Mouse (Mus musculus) ES-CJ7 (cell line): ENCODE measurements at regions not wholly inside any gene's neighbourhood (a gene's known extent, or its start where the extent isn't known, plus 50 kb on each side); places are given as distances from the start of the nearest gene placed in this dataset.

ENCODE experiments used
- DNase-seq: peaks from one replicate; pipeline ENCODE4 v3.0.0; 2011; ENCODE audit warnings: low read depth, low spot score

DNA sequence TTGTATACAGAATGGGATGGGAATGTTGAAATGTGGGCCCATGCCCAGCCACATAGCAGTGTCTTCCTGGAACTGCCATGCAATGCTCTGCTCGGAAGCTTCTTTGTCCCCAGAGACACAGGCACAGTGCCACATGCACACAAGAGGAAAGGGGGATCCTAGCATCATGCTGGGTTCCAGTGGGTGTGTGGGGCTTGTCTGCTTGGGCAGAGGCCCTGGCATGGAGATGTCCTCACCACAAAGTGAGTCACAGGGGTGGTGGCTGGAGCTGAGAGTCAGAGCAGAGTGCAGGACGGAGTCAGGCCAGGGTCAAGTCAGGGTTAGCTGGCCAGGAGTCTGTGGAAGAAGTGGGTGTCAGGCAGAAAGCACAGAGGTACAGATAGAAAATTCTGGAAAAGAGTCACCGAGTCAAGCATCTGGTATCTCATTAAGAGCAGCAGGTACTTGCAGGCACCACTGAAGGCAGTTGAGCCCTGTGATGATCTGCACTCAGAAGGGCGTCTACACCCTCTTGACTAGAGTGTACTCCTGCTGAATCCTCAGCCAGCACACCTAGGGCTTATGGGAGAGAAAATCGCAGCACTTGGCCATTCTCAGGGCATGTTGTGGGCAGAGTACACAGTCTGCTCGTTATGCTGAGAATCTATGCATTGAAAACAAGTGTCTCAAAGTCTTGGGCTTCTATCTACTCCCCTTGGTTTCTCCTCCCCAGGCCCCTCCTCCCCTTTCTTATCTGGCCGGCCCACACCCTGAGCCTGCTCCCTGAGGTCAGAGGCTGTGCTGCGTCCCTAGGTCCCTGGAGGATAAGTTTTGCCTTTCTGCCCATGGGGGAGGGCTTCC is 85.3 kb downstream of the Ackr3 start:
- no peak for DNase-seq

DNA sequence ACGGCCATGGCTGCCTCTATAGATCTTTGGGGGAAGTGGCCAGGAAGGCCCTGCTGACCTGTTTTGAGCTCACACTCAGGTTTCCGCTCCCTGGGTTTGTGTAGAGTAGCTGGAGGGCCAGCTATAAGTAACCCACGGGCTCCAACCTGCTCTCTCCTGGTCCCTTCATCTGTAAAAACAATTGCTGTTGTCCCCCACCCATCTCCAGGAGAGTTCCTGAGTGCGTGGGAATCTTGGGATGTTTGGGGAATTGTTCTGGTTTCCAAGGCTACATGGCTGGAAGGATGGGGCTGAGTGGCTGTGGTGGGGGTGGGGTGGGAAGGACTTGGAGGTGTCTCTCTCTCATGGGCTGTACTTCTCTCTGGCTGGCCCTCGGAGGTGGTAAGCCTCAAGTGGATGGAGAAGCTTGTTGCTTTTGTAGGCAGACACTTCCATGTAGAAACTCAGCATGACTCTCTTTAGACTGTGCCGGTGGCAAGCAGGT is 86.0 kb downstream of the Ackr3 start:
- no peak for DNase-seq

DNA sequence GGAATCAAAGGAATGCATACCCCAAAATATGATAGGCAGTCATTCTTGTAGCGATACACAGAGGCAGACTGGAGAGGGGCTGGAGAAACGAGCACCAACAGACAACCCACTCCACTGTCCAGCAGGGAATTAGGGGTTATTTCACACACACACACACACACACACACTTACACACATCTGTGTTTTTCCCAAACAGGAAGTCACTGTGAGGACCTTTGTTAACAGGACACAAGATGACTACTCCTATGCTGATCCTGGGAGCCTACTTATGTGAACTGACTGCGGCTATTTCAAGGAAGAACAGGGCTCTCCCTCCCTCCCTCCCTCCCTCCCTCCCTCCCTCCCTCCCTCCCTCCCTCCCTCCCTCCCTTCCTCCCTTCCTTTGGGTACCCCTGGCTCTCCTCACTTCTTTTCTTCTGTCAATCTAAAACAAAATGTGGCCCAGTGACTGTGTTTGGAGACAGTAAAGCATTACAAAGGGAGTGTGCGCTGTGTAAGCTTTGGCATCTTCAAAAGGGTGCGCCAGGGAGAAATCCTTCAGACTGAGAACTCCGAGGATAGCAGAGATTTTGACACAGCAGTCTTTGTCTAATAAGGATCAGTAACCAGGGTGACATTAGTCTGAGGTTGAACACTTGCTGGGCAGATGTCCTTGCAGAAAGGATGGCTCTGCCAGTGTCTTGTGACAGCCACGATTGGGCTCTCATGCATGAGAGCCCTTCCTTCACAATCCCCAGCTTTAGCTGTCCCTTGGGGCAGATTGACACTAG is 86.8 kb downstream of the Ackr3 start:
- no peak for DNase-seq

DNA sequence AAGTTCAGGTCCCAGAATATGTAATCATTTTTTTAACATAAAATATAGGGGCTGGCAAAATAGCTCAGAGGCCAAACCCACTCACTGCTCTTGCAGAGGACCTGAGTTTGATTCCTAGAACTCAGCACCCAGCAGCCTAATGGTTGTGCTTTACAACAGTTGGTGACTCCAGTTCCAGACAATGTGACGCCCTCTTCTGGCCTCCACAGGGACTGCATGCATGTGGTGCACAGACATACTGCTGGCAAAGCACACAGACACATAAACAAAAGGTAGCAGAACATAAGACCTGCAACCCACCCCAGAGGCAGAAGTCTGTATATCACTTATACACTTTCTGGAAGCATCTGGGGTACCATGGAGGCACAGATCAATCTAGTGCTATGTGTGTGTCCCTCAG is 87.5 kb downstream of the Ackr3 start:
- DNase-seq = no peak

DNA sequence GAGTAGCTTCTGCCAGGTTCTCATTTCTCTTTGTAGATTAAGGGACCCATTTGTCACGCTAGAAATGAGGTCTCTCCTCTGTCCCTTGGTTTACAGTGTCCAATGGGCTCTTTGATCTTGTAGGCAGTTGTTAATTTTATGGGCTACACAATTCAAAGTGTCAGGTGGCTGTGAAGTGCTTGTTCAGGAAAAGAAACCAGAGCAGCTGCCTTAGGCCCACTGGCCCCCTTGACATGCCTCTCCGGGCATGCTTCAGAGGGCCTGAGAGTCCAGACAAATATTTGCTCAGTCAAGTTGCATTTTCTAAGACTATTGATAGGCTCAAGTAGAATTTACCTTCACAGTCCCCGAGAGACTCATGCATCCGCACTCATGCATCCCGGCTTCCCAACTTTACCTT is 94.0 kb downstream of the Ackr3 start:
- no peak for DNase-seq

DNA sequence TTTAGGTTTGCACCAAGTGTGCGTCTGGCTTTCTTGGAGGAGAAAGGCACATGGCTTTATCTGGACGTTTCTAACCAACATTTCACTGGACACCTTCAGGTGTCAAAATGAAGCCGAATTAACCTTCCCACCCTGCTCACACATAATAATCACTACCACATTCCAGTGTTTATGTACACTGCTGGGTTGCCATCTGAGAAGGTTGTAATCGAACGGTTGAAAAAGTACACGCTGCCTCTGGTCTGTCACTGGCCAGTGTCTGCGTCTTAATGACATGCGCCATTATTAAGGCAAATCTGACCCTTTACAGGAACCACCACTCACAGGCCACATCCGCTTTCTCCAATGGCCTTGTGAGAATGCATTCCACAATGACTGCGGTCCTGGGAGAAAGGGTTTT is 96.4 kb downstream of the Ackr3 start:
- no peak for DNase-seq

DNA sequence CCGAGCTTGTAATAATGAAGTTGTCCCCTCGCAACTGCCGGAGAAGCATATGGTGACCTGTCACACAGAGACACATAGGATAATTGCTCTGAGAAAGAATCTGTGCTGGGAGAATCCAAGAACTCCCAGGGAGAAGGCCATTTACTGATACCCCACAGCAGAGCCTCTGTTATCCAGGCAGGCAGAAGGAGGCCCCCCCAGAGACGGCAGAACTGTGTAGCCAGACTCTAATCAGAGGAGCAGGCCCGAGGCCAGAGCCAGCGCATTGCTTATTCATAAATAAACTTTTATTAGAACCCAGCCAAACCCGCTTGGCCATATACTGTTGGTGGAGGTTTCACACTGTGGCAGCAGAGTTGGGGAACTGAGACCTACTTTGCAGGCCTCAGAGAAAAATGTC is 100.6 kb downstream of the Ackr3 start:
- DNase-seq = no peak

DNA sequence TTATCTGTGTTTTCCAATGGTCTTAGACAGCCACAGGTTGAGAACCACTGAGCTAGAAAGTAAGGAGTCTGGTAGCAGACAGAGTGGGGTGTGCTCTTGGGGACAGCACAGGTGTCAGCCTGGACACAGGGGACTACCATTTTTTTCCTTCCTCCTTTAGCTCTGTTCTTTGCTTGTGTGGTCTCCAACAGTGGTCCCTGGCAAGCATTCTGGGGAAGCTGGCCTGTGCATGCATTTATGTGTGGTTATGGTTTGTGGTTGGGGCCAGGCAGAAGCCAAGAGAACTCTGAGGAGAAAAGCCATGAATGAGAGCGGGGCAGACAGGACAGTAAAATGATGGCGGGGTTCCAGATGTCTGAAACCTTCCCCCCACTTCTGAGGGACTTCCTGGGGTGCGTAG is 107.2 kb downstream of the Ackr3 start:
- no peak for DNase-seq

DNA sequence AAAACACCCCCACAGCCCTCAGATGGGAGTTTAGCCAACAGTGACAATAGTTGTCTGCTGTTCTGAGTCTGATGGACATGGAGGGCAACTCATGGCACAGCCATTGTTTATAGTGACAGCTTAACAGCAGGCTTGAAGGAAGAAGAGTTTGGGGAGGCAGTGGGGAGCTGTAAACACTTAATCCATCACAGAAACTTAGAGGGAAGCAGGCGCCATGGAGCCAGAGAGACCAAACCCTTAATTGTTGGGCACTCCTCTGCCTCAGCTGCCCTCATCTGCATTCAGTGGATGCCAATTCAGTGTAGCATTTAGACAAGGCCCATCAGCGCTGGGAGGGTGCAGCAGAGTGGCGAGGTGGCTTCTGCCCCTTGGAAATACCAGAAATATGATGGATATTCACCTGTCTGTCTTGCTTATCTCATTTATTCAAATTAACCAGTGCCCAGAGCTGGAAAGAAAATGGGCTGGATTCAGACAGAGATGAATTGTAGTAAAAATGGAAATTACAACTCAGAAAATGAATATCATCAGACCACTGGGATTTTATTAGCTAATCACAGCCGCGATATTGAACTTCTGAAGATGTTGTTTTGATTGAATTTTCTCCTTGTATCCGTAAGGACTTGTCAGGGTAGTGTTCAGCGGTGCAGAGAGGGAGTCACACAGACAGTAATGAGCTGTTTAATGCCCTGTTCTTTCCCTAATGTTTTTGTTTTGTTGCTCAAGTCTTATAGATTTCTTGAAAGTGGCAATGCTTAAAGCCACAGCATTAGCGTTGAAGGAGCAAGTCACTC is 108.1 kb downstream of the Ackr3 start:
- no peak for DNase-seq

DNA sequence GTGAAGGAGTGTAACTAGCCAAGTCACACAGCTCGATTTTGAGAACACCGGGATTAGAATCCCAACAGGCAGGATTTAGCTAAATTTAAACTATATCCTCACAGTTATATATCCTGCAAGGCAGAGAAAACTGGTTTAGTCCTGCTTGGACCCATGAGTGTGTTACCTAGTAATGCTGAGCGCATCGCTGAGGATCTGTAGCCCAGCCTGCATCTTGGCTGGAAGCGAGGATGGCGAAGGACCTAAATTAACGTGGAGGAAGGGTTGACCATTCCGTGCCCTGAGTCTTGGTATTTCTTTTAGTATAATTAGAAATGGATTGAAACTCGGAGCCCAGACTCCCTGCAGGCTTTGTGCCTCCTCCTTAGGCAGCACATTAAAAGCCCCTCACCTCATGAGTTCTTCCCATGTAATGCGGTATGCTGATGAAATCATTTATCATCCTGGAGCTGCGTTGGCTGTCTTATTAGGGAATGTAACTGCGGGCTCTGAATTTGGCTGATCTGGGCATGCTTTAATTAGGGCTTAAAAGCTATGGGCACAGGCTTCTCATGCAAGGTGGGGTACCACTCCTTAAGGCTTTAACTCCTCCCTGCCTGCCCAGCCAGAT is 110.1 kb downstream of the Ackr3 start:
- DNase-seq = no peak

DNA sequence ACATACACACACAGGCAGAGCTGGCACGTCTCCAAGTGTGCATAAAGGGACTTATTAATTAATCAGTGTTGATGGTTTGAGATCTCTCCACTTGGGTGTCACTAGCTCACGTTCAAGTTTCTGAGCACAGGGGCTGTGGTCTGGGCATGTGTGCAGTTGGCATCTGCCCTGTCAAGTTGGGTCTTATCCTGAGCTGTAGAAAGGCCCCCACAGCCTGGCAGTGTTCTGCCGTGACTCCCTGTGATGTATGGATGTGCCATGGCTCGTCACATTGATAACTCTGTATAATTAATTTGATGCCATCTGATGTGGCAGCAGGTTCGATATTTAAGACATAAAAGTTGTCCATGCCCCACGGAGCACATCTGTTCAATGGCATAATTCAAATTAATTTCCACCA is 114.1 kb downstream of the Ackr3 start:
- DNase-seq = no peak

DNA sequence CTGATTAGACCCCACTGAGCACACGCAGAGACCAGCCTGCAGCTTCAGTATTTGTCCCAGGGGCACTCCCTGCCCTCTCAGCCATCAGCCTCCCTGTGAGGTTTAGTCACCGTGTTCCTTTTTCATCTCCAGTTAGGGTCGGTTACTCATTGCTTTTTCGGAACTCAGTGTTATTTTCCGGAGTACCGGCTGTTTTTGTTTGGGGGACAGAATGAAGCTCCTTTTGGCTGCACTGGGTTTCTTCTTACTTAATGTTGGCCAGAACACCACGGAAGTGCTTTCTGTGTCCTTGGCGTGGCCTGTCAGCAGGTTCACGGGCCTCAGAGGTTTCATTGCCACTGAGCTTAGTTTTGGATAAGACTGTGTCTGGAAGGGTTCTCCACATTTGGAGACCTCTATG is 114.7 kb downstream of the Ackr3 start:
- DNase-seq = no peak

DNA sequence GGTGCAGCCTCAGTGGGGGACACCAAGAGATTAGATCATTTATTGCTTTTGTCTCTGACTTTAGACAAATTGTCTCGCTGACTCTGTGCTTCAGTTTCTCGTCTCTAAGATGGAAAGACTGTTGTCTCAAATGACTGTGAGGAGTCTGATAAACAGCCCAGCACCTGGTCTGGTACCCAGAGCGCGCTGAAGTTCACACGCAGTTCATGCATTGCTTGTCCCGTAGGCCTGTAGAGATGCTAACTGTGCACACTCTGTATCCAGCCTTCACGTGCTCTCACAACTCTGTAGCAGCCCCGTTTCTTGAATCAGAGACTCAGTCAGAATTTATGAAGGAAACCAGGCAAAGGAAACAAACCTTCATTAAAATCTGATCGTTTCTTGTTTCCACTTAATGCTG is 116.7 kb downstream of the Ackr3 start:
- no peak for DNase-seq

DNA sequence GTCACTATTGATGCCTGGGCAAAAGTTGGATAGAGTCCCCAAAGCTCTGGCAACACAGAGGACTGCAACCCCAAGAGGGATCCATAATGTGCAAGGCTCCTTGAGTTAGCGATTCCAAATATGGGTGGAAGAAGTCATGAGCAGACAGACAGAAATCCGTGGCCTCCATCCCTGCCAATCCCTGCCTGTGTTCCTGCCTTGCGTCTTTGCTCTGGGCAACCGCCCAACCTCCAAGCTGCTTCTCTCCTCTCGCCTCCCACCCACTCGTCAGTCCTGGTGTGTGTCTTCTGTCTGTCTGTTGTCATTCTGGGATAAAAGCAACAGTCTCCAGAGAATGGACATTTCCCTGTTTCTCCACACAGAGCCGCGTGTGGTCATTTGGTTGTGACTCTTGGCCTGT is 117.7 kb downstream of the Ackr3 start:
- no peak for DNase-seq

DNA sequence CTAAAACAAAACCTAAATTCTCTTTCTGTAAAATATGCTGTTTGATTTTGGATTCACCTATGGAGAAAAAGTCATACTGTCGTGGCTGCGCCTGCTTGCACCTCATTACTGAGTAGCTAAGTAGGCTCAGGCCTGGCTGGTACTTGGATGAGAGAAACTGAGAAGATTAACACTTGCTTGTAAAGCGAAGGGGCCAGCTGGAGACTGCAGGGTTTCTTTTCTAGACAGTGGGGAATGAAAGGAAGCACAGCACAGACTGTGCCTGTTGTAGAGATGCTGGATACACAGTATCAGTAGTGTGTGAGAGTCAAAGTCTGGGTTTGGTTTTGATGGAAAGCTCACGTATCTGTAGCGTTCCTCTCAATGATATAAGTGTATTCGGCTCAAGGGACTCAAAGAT is 123.5 kb downstream of the Ackr3 start:
- DNase-seq = no peak

DNA sequence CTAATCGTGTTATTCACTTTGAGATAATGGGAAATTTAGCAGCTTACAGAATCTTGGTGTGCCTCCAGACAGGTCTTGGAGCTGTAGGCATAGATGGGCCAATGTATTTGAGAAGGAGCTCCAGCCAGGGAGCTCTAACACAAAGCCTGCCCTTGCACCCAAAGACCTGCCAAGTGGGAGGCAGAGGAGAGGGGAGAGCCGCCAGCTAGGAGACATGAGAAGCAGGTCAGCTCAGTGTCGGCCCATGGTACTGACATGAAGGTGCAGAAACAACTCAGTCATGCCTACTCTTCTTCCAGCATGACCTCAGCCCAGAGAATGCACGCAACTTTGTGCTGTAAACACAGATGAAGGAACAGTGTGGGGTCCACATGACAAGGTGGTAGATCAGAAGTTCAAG is 128.8 kb downstream of the Ackr3 start:
- no peak for DNase-seq

DNA sequence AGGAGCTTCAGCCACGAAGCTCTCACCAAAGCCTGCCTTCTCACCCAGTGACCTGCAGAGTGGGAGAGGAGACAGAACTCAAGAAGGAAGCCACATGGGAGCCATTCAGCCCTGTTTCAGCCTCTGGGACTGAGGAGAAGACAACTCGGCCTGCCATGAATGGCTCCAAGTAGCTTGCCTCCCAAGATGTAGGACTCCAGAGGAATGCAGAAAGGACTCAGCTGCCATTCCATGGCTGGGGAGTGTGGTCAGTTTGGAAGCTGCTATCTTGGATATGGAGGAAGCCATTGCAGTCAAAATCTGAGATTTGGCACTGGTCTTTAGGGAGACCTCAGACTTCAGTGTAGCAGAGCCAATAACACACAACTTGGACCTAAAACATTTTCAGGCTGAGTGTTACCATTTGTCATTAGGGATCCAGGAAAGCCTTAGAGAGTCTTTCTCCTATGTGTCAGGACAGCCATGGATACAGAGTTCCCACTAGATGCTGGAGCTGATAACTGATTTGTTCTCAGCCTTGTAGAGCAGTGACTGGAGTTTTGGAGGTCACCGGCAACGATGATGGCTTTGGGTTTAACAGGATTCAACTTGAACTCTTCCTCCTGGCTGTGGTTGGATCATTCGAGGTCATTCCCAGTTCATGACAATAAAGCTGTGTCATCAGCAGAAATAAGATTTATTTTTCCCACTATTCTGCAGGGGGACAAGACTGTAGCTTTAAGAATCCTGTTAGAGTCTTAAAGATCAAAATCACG is 130.1 kb downstream of the Ackr3 start:
- no peak for DNase-seq

DNA sequence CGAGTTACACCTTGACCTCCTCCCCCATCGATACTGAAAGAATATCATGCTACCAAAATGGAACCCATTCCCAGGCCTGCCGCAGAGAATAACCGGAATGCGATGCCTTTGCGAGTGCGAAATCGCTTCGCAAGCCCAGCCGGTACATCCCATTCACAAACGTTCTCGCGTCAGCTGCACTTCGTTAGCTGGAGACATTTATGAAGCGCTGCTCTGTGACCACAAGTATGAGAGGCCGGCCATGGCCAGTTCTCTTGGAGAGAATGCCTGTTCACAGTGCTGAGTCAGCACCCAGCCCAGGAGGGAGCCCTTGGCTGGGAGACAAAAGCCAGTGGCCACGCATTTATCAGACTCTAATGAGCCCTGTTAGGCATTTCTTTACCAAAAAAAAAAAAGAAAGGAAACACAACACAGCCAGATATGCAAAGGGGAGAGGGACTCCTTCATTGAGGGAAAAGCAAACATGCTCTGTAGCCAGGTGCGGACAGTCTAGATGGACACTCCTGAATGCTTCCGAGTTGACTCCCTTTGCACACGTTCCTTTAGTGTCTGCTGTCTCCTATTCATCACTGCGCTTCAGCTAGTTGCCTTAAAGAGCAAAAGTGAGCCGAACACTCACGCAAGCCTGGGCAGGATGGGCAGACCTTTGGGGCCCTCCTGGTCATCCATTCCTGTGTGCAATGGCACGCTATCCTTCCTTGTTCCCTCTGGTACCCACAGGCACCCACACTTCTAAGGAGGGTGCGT is 131.4 kb downstream of the Ackr3 start:
- DNase-seq = no peak

DNA sequence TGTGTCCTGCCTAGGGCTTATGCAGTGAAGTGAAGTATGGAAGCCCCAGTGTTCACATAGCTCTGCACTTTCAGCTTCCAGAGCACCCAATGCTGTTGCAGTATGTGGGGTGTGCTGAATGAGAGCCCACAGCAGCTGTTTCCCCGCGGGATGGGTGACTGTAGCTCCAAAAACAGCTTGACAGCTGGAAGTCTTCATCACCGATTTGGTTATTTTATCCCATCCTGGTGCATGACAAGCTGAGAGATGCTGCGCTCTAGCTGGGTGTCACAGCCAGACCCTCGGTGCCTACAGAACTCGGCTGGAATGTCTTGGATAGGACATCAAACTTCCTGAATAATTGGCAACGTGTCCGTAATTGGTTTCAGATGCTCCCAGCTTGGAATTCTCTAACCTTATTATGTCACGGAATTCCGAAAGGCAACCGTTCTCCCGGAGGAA is 134.1 kb downstream of the Ackr3 start:
- DNase-seq = no peak

DNA sequence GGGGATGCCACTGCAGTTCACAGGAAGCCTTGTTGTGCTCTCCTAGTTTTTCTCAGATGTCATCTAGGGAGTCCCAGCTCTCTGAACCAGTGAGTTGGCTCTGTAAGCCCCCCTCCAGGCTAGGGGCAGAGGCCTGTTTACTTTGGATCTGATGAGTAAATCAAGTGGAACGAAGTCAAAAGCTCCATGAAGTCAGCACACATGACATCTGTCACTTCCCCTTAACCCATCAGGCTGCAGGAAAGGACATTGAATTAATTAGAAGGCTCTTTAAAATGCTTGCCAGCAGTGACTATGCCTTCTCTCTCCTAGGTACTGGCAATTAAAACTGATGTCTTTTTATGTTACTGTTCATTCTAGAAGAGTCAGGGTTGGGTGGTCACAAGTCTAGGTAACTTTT is 138.6 kb downstream of the Ackr3 start:
- no peak for DNase-seq
